Mouse (Mus musculus) neural tube, embryonic 15.5 days (tissue): ENCODE results near the gene Idh1. TPM values are rescaled to one million over a fixed set of nuclear protein-coding genes. Genes with fewer than 3 reads are reported as not detected.

ENCODE experiments used
- ATAC-seq: fragments of 200-750 bp; cut with Nextera tagmentation; 2 replicates; pipeline ENCODE4 v1.8.0; 2017; ENCODE audit warnings: mild to moderate bottlenecking, moderate TSS enrichment, moderate library complexity; ENCODE audit not compliant: low FRiP score
- H3K27ac ChIP-seq: fragments of 300-500 bp; sonication (generic); replicated peaks from 2 replicates; pipeline ENCODE4 v1.5.1; 2015; ENCODE audit warnings: mild to moderate bottlenecking, inconsistent platforms
- H3K27me3 ChIP-seq: fragments of 300-500 bp; sonication (generic); replicated peaks from 2 replicates; pipeline ENCODE4 v1.6.1; 2015; ENCODE audit warnings: inconsistent platforms
- H3K36me3 ChIP-seq: fragments of 300-500 bp; sonication (generic); 2 replicates; pipeline ENCODE4 v1.6.1; 2015; ENCODE audit warnings: inconsistent platforms
- H3K4me1 ChIP-seq: fragments of 300-500 bp; sonication (generic); 2 replicates; pipeline ENCODE4 v1.6.1; 2015; ENCODE audit warnings: inconsistent platforms
- H3K4me2 ChIP-seq: fragments of 300-500 bp; sonication (generic); 2 replicates; pipeline ENCODE4 v1.6.1; 2015; ENCODE audit warnings: inconsistent platforms, mild to moderate bottlenecking, moderate library complexity
- H3K4me3 ChIP-seq: fragments of 300-500 bp; sonication (generic); replicated peaks from 2 replicates; pipeline ENCODE4 v1.5.1; 2015; ENCODE audit warnings: mild to moderate bottlenecking, inconsistent platforms
- H3K9ac ChIP-seq: fragments of 300-500 bp; sonication (generic); replicated peaks from 2 replicates; pipeline ENCODE4 v1.6.1; 2015; ENCODE audit warnings: mild to moderate bottlenecking, inconsistent platforms
- H3K9me3 ChIP-seq: fragments of 300-500 bp; sonication (generic); replicated peaks from 2 replicates; pipeline ENCODE4 v1.6.1; 2016; ENCODE audit warnings: inconsistent platforms
- WGBS: fragments of 180-500 bp; shearing (Covaris S2); methylation state at CpG from one replicate; pipeline ENCODE4 v1.1.7; 2015; ENCODE audit warnings: mixed read lengths; 5-methylcytosine and 5-hydroxymethylcytosine counted together
- polyA plus RNA-seq: library from polyadenylated mRNA; unstranded; fragments of >200 nt; fragmentation: Nextera tagmentation; extraction: Ambion mirVana; gene quantifications from 2 replicates; pipeline ENCODE4 v1.2.1, GENCODE M21; 2015

Gene Idh1
- polyA plus RNA-seq, 1 experiment from 2014 or later, result 446 TPM

DNA sequence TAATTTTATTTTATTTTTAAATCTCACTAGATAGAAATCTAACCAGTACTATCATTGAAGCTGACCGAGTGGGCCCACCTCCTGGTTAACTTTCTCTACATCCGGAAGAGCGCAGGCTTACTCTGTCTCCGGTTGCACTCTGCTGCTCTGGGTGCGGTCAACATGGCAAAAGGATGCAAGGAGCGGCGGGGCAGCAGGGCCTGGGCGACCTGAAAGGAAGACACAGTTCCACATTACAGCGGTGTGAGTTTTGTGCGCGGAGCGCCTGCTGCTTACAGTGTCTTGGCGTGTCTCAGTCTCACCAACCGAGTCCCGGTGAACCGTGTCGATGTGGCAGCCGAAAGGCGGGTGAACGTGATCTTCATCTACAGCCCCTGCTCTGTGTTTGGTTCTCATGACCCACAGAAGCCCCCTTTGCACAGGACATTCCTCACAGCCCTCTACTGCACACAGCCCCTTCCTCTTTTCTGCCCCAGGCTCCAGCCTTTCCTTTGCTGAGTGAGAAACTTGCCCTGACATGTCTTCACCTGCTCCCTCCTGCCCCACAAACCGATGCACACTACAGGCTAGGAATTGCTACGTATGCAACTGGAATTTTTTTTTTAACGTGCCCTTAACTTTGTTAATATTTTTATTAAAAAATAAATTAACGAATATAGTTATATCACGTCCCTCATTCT, 76.4 kb downstream of the Idh1 start:
- no peak overlapping the region for H3K4me2 ChIP-seq
- ATAC-seq, result no peak
- H3K9ac ChIP-seq, result no peak overlapping the region
- H3K9me3 ChIP-seq, result no peaks in the 10 kb centered on the region
- H3K27ac ChIP-seq, result no peak overlapping the region
- H3K36me3 ChIP-seq, result no peaks in the 10 kb centered on the region
- H3K27me3 ChIP-seq, result no peaks in the 10 kb centered on the region
- H3K4me3 ChIP-seq, result no peak overlapping the region
- 80% methylated on average over 25 of the region's 25 CpGs for WGBS
- peaks cover 8% of the 10 kb centered on the region for H3K4me1 ChIP-seq

DNA sequence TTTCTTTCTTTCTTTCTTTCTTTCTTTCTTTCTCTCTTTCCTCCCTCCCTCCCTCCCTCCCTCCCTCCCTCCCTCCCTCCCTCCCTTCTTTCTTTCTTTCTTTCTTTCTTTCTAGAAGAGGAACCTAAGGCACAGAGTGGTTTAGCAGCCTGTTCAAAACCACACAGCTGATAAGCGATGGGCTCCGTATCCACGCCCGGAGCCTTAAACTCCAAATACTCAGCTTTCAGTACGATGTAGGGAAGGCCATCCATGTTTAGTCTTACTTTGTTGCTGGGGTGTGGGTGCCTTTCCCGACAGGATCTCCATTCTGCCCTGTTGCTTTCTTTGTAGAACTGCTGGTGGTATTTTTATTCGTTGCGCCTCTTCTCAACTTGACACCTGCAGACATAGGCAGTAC, 77.1 kb downstream of the Idh1 start:
- no peak for ATAC-seq
- Histone ChIP-seq H3K9me3 (no peaks in the 10 kb centered on the region), H3K9ac (no peak overlapping the region), H3K36me3 (no peaks in the 10 kb centered on the region), H3K27ac (no peak overlapping the region), H3K4me1 (peaks cover 8% of the 10 kb centered on the region), H3K4me2 (no peak overlapping the region), H3K4me3 (no peak overlapping the region), H3K27me3 (no peaks in the 10 kb centered on the region)
- 92% methylated on average over 8 of the region's 8 CpGs for WGBS

Other genes starting within 250 kb of the Idh1 start
- 10.8 and 12.0 TPM in 2 replicates for gene Plekhm3, start 229.7 kb downstream of the Idh1 start, polyA plus RNA-seq
- 0.38 TPM in 1 of 2 replicates, not detected in the other for gene Akr1cl, start 153.7 kb downstream of the Idh1 start, polyA plus RNA-seq
- not detected in 2 replicates for gene Cryge, start 135.4 kb downstream of the Idh1 start, polyA plus RNA-seq
- not detected in 2 replicates for gene Crygd, start 123.0 kb downstream of the Idh1 start, polyA plus RNA-seq
- gene Crygc, start 112.8 kb downstream of the Idh1 start, polyA plus RNA-seq, result not detected in 2 replicates
- 0.69 and 1.6 TPM in 2 replicates for gene Crygb, start 104.2 kb downstream of the Idh1 start, polyA plus RNA-seq
- gene Cryga, start 83.1 kb downstream of the Idh1 start, polyA plus RNA-seq, result 0.35 TPM in 1 of 2 replicates, not detected in the other
- 0.56 TPM in 1 of 2 replicates, not detected in the other for gene Gm28845, start 66.9 kb downstream of the Idh1 start, polyA plus RNA-seq
- gene D630023F18Rik, start 63.3 kb downstream of the Idh1 start, polyA plus RNA-seq, result 2.3 and 2.4 TPM in 2 replicates
- gene Pikfyve, start 183 bp upstream of the Idh1 start, polyA plus RNA-seq, result 9.5 and 9.6 TPM in 2 replicates
- 6.1 and 6.2 TPM in 2 replicates for gene Pth2r, start 95.6 kb upstream of the Idh1 start, polyA plus RNA-seq